In genomic region chr2:52590340-52590969, GRCm38 (mm10) we compare ENCODE assay signal across 7 mouse cellular contexts.
DNase-seq lines count a peak whose midpoint lies in the region; ATAC-seq and TF ChIP-seq lines count a peak whose summit lies in the region.

No protein-coding gene starts in this region.

- H3K9me3 ChIP-seq in forebrain, embryonic 11.5 days (ENCODE audit: control insufficient read depth, low read length), result no peaks in the 10 kb centered on the region
- no peaks in the 10 kb centered on the region for H3K9me3 ChIP-seq in hindbrain, embryonic 12.5 days (replicated peaks)
- no peaks in the 10 kb centered on the region for H3K9me3 ChIP-seq in midbrain, postnatal 0 days (ENCODE audit: low read length)

- H3K4me1 ChIP-seq in forebrain, embryonic 11.5 days (replicated peaks; ENCODE audit: control insufficient read depth, insufficient read depth, low read length), result no peaks in the 10 kb centered on the region; the same call in 1 of the 2 replicates
- H3K4me1 ChIP-seq in hindbrain, embryonic 12.5 days, result peaks cover 13% of the 10 kb centered on the region
- peaks cover 4% of the 10 kb centered on the region; the same call in 1 of the 2 replicates for H3K4me1 ChIP-seq in midbrain, postnatal 0 days (ENCODE audit: insufficient read depth, low read length)

- H3K4me2 ChIP-seq in forebrain, embryonic 11.5 days (ENCODE audit: low read depth, low read length, severe bottlenecking), result no peak overlapping the region
- H3K4me2 ChIP-seq in hindbrain, embryonic 12.5 days (replicated peaks), result peak overlapping the region; percentile 22
- H3K4me2 ChIP-seq in midbrain, postnatal 0 days (ENCODE audit: low read depth, low read length, poor library complexity, severe bottlenecking), result no peak overlapping the region

- peak overlapping the region; percentile 27 for H3K9ac ChIP-seq in forebrain, embryonic 11.5 days (ENCODE audit: low read length)
- no peak overlapping the region for H3K9ac ChIP-seq in hindbrain, embryonic 12.5 days
- no peak overlapping the region for H3K9ac ChIP-seq in midbrain, postnatal 0 days (replicated peaks; ENCODE audit: low read length, poor library complexity, severe bottlenecking)

- no peaks in the 10 kb centered on the region for H3K36me3 ChIP-seq in forebrain, embryonic 11.5 days (ENCODE audit: control insufficient read depth, insufficient read depth, low read length)
- H3K36me3 ChIP-seq in hindbrain, embryonic 12.5 days, result no peaks in the 10 kb centered on the region
- H3K36me3 ChIP-seq in midbrain, postnatal 0 days (ENCODE audit: insufficient read depth, low read length), result no peaks in the 10 kb centered on the region

- no peak for ATAC-seq in forebrain, embryonic 11.5 days (replicated peaks; ENCODE audit: low FRiP score)
- 0 out of 2 replicates have a peak, but pooled peaks have one; percentile 28 for ATAC-seq in hindbrain, embryonic 12.5 days (ENCODE audit: low FRiP score)
- ATAC-seq in midbrain, postnatal 0 days (ENCODE audit: low FRiP score), result no peak

- 0 out of 2 replicates have a peak overlapping the region, but pooled peaks have one; percentile 28 for H3K27ac ChIP-seq in layer of hippocampus, adult 2 months
- peak overlapping the region; percentile 5; the same call in 1 of the 2 replicates for H3K27ac ChIP-seq in forebrain, embryonic 11.5 days (ENCODE audit: low read depth, low read length)
- H3K27ac ChIP-seq in hindbrain, embryonic 12.5 days, result peak overlapping the region; percentile 40
- H3K27ac ChIP-seq in midbrain, postnatal 0 days (ENCODE audit: low read depth, low read length), result peak overlapping the region; percentile 62

- H3K27me3 ChIP-seq in forebrain, embryonic 11.5 days (ENCODE audit: control insufficient read depth, insufficient read depth, low read length), result no peaks in the 10 kb centered on the region
- H3K27me3 ChIP-seq in hindbrain, embryonic 12.5 days, result no peaks in the 10 kb centered on the region
- no peaks in the 10 kb centered on the region for H3K27me3 ChIP-seq in midbrain, postnatal 0 days (ENCODE audit: insufficient read depth, low read length)

- TF ChIP-seq CTCF in layer of hippocampus, adult 2 months (conservative IDR thresholded peaks at IDR 0.05), result no peak
- TF ChIP-seq CTCF in midbrain, postnatal 0 days (IDR thresholded peaks at IDR 0.05), result no peak

- 60% methylated on average over 7 of the region's 7 CpGs for WGBS in forebrain, embryonic 11.5 days
- 64% methylated on average over 7 of the region's 7 CpGs for WGBS in hindbrain, embryonic 12.5 days
- WGBS in midbrain, postnatal 0 days, result 46% methylated on average over 7 of the region's 7 CpGs

- no peak for DNase-seq in layer of hippocampus, adult 2 months (ENCODE audit: low spot score in 2 of 2)
- DNase-seq in layer of hippocampus, adult 18-20 months (ENCODE audit: low spot score in 2 of 2), result no peak
- no peak for DNase-seq in forebrain, embryonic 11.5 days (ENCODE audit: low spot score)
- no peak for DNase-seq in midbrain, postnatal 0 days (ENCODE audit: low spot score)
- no peak for DNase-seq in ovary, postnatal 10 days (ENCODE audit: low spot score)
- no peak for DNase-seq in kidney, adult 11 months

- H3K4me3 ChIP-seq in layer of hippocampus, adult 2 months, result no peak overlapping the region
- no peak overlapping the region for H3K4me3 ChIP-seq in forebrain, embryonic 11.5 days (ENCODE audit: low read depth, low read length)
- H3K4me3 ChIP-seq in hindbrain, embryonic 12.5 days, result no peak overlapping the region
- H3K4me3 ChIP-seq in midbrain, postnatal 0 days (ENCODE audit: low read depth, low read length), result no peak overlapping the region

Comparison
In these comparisons a context has a peak if more than half of its experiments do, and no peak if none do; other contexts are left out.
1. H3K27ac ChIP-seq: peak in every context shown above with its lines; median percentile 62 in midbrain, postnatal 0 days; 40 in hindbrain, embryonic 12.5 days; 28 in layer of hippocampus, adult 2 months; 5 in forebrain, embryonic 11.5 days.